Mouse (Mus musculus) bone marrow macrophage, adult 2 months (primary cell): ENCODE measurements at regions not wholly inside any gene's neighbourhood (a gene's known extent, or its start where the extent isn't known, plus 50 kb on each side); places are given as distances from the start of the nearest gene placed in this dataset.

Source experiments
- H3K27ac ChIP-seq: 2 replicates; pipeline ENCODE4 v1.5.1; 2012; ENCODE audit warnings: low read depth, low read length; ENCODE audit not compliant: insufficient read depth
- H3K4me1 ChIP-seq: 2 replicates; pipeline ENCODE4 v1.6.1; 2012; ENCODE audit warnings: low read length; ENCODE audit not compliant: control insufficient read depth, insufficient read depth
- H3K4me3 ChIP-seq: 2 replicates; pipeline ENCODE4 v1.5.1; 2012; ENCODE audit warnings: mild to moderate bottlenecking, low read length, moderate library complexity; ENCODE audit not compliant: insufficient read depth
- CTCF ChIP-seq: IDR thresholded peaks from 2 replicates; pipeline ENCODE4 v1.5.1; 2012; ENCODE audit warnings: low read depth, mild to moderate bottlenecking, low read length, moderate library complexity
- POLR2A ChIP-seq: IDR thresholded peaks from 2 replicates; pipeline ENCODE4 v1.6.1; 2012; ENCODE audit warnings: mild to moderate bottlenecking, low read depth, low read length, borderline replicate concordance

- peaks cover 34% of the 10 kb centered on the region for H3K4me1 ChIP-seq
- peak overlapping the region; percentile 20 for H3K4me3 ChIP-seq
- H3K27ac ChIP-seq: peak overlapping the region; percentile 80
- TF ChIP-seq CTCF: no peak
- TF ChIP-seq POLR2A: no peak
Measured at GRCm38 (mm10) chr5:148708014-148708741, 155.6 kb upstream of the Ubl3 start.

GRCm38 (mm10) chr5:148707335-148707734 lies 154.7 kb upstream of the Ubl3 start:
- Histone ChIP-seq H3K27ac (peak overlapping the region; percentile 72), H3K4me1 (peaks cover 34% of the 10 kb centered on the region), H3K4me3 (no peak overlapping the region)
- no peak for TF ChIP-seq CTCF
- TF ChIP-seq POLR2A: no peak

GRCm38 (mm10) chr5:148706323-148707120 lies 153.9 kb upstream of the Ubl3 start:
- peaks cover 34% of the 10 kb centered on the region for H3K4me1 ChIP-seq
- TF ChIP-seq CTCF (no peak), POLR2A (no peak)
- H3K27ac ChIP-seq: no peak overlapping the region
- no peak overlapping the region for H3K4me3 ChIP-seq

- H3K4me3 ChIP-seq: no peak overlapping the region
- peaks cover 32% of the 10 kb centered on the region for H3K4me1 ChIP-seq
- TF ChIP-seq CTCF (no peak), POLR2A (no peak)
- H3K27ac ChIP-seq: no peak overlapping the region
Measured at GRCm38 (mm10) chr5:148704769-148705168, 152.2 kb upstream of the Ubl3 start.

- no peak for TF ChIP-seq POLR2A
- TF ChIP-seq CTCF: no peak
- Histone ChIP-seq H3K4me1 (peaks cover 13% of the 10 kb centered on the region), H3K4me3 (no peak overlapping the region), H3K27ac (no peak overlapping the region)
Measured at GRCm38 (mm10) chr5:148701859-148702258, 149.3 kb upstream of the Ubl3 start.

GRCm38 (mm10) chr5:148701001-148701400 lies 148.4 kb upstream of the Ubl3 start:
- Histone ChIP-seq H3K4me1 (peaks cover 15% of the 10 kb centered on the region), H3K4me3 (no peak overlapping the region), H3K27ac (no peak overlapping the region)
- no peak for TF ChIP-seq CTCF

GRCm38 (mm10) chr5:148700240-148700639 lies 147.7 kb upstream of the Ubl3 start:
- no peak overlapping the region for H3K4me3 ChIP-seq
- H3K4me1 ChIP-seq: peaks cover 17% of the 10 kb centered on the region
- H3K27ac ChIP-seq: peak overlapping the region; percentile 81
- TF ChIP-seq POLR2A (no peak), CTCF (no peak)

- Histone ChIP-seq H3K27ac (no peak overlapping the region), H3K4me3 (no peak overlapping the region), H3K4me1 (peaks cover 12% of the 10 kb centered on the region)
- TF ChIP-seq POLR2A: no peak
- no peak for TF ChIP-seq CTCF
Measured at GRCm38 (mm10) chr5:148697631-148698368, 145.2 kb upstream of the Ubl3 start.

GRCm38 (mm10) chr5:148694352-148694751 lies 141.8 kb upstream of the Ubl3 start:
- TF ChIP-seq CTCF (no peak), POLR2A (no peak)
- Histone ChIP-seq H3K4me3 (no peak overlapping the region), H3K4me1 (peaks cover 6% of the 10 kb centered on the region), H3K27ac (no peak overlapping the region)
